Mouse (Mus musculus) urinary bladder, adult 2 months (tissue): ENCODE results near the gene Pde7b. TPM values are rescaled to one million over a fixed set of nuclear protein-coding genes. Genes with fewer than 3 reads are reported as not detected.

Source experiments
- DNase-seq: peaks from one replicate; pipeline ENCODE4 v3.0.0; 2022; ENCODE audit warnings: low spot score
- polyA plus RNA-seq: library from polyadenylated mRNA; depleted of rRNA; stranded (reverse); fragments of >200 nt; gene quantifications from 2 replicates; pipeline ENCODE4 v1.2.3, GENCODE M21; 2012

Pde7b gene
- polyA plus RNA-seq, 1 experiment: 10.1 TPM

- DNase-seq: no peak
These were observed 71.6 kb downstream of the Pde7b start for GRCm38 (mm10) chr10:20653299-20653698.

- no peak for DNase-seq
These were observed 88.5 kb downstream of the Pde7b start for GRCm38 (mm10) chr10:20636381-20636780.

- DNase-seq: no peak
These were observed 91.8 kb downstream of the Pde7b start for GRCm38 (mm10) chr10:20633085-20633415.

GRCm38 (mm10) chr10:20632256-20633084, 92.4 kb downstream of the Pde7b start:
- DNase-seq: no peak

GRCm38 (mm10) chr10:20630122-20630521, 94.8 kb downstream of the Pde7b start:
- no peak for DNase-seq

GRCm38 (mm10) chr10:20625702-20626375, 99.0 kb downstream of the Pde7b start:
- no peak for DNase-seq

GRCm38 (mm10) chr10:20621661-20622454, 103.0 kb downstream of the Pde7b start:
- DNase-seq: no peak

- no peak for DNase-seq
These were observed 118.9 kb downstream of the Pde7b start for GRCm38 (mm10) chr10:20606007-20606406.

- DNase-seq: no peak
These were observed 129.6 kb downstream of the Pde7b start for GRCm38 (mm10) chr10:20595107-20595810.

- DNase-seq: no peak
These were observed 130.9 kb downstream of the Pde7b start for GRCm38 (mm10) chr10:20594015-20594414.

GRCm38 (mm10) chr10:20590100-20590499, 134.8 kb downstream of the Pde7b start:
- DNase-seq: no peak

GRCm38 (mm10) chr10:20585959-20586358, 138.9 kb downstream of the Pde7b start:
- DNase-seq: no peak

- no peak for DNase-seq
These were observed 149.9 kb downstream of the Pde7b start for GRCm38 (mm10) chr10:20575002-20575401.

- no peak for DNase-seq
These were observed 150.5 kb downstream of the Pde7b start for GRCm38 (mm10) chr10:20574414-20574813.

- DNase-seq: no peak
These were observed 153.4 kb downstream of the Pde7b start for GRCm38 (mm10) chr10:20571521-20571920.

- no peak for DNase-seq
These were observed 156.2 kb downstream of the Pde7b start for GRCm38 (mm10) chr10:20568630-20569029.

- DNase-seq: no peak
These were observed 157.1 kb downstream of the Pde7b start for GRCm38 (mm10) chr10:20567684-20568236.

- DNase-seq: no peak
These were observed 168.4 kb downstream of the Pde7b start for GRCm38 (mm10) chr10:20556477-20556876.

GRCm38 (mm10) chr10:20551341-20551740, 173.5 kb downstream of the Pde7b start:
- DNase-seq: no peak

GRCm38 (mm10) chr10:20550771-20551170, 174.1 kb downstream of the Pde7b start:
- DNase-seq: no peak

GRCm38 (mm10) chr10:20550161-20550560, 174.7 kb downstream of the Pde7b start:
- DNase-seq: no peak
